Mouse (Mus musculus) hindbrain, embryonic 13.5 days (tissue): ENCODE data around the gene Sytl3. TPM values are rescaled to one million over a fixed set of nuclear protein-coding genes. Genes with fewer than 3 reads are reported as not detected.
"Not testable (repeated sequence)": the region's sequence is repeated elsewhere in the genome, so short reads cannot be mapped to it uniquely, and the experiment has no call there.

Experiments
- ATAC-seq: fragments of 200-750 bp; cut with Nextera tagmentation; 2 replicates; pipeline ENCODE4 v1.8.0; 2017; ENCODE audit warnings: moderate TSS enrichment; ENCODE audit not compliant: low FRiP score
- H3K27ac ChIP-seq: fragments of 300-500 bp; sonication (generic); 2 replicates; pipeline ENCODE4 v1.5.1; 2015; ENCODE audit warnings: inconsistent platforms, mild to moderate bottlenecking, moderate library complexity
- H3K27me3 ChIP-seq: fragments of 300-500 bp; sonication (generic); 2 replicates; pipeline ENCODE4 v1.6.1; 2015; ENCODE audit warnings: mild to moderate bottlenecking, inconsistent platforms
- H3K36me3 ChIP-seq: fragments of 300-500 bp; sonication (generic); 2 replicates; pipeline ENCODE4 v1.6.1; 2015; ENCODE audit warnings: mild to moderate bottlenecking, inconsistent platforms
- H3K4me1 ChIP-seq: fragments of 300-500 bp; sonication (generic); replicated peaks from 2 replicates; pipeline ENCODE4 v1.6.1; 2015; ENCODE audit warnings: inconsistent platforms
- H3K4me2 ChIP-seq: fragments of 300-500 bp; sonication (generic); 2 replicates; pipeline ENCODE4 v1.6.1; 2015; ENCODE audit warnings: inconsistent platforms, mild to moderate bottlenecking, moderate library complexity
- H3K4me3 ChIP-seq: fragments of 300-500 bp; sonication (generic); 2 replicates; pipeline ENCODE4 v1.5.1; 2015; ENCODE audit warnings: mild to moderate bottlenecking, inconsistent platforms
- H3K9ac ChIP-seq: fragments of 300-500 bp; sonication (generic); 2 replicates; pipeline ENCODE4 v1.6.1; 2015; ENCODE audit warnings: mild to moderate bottlenecking, inconsistent platforms
- H3K9me3 ChIP-seq: fragments of 300-500 bp; sonication (generic); 2 replicates; pipeline ENCODE4 v1.6.1; 2016; ENCODE audit warnings: inconsistent platforms
- WGBS: fragments of 180-500 bp; shearing (Covaris S2); methylation state at CpG from one replicate; pipeline ENCODE4 v1.1.7; 2015; 5-methylcytosine and 5-hydroxymethylcytosine counted together
- polyA plus RNA-seq: library from polyadenylated mRNA; unstranded; fragments of >200 nt; fragmentation: Nextera tagmentation; extraction: Ambion mirVana; gene quantifications from 2 replicates; pipeline ENCODE4 v1.2.1, GENCODE M21; 2015

Gene Sytl3
- polyA plus RNA-seq = 0.40 and 0.78 TPM in 2 replicates

GRCm38 (mm10) chr17:6658801-6659200, at the start of gene Sytl3:
Gene Sytl3 (plus strand): TSS chr17:6659093.
- H3K36me3 ChIP-seq, H3K27me3 ChIP-seq, H3K9me3 ChIP-seq, H3K4me3 ChIP-seq, H3K4me1 ChIP-seq, H3K9ac ChIP-seq, ATAC-seq, H3K27ac ChIP-seq, H3K4me2 ChIP-seq: not testable (repeated sequence)
- whole genome bisulfite sequencing = 86% methylated on average over 6 of the region's 7 CpGs

- not testable (repeated sequence) for ATAC-seq, H3K27me3 ChIP-seq, H3K4me2 ChIP-seq, H3K36me3 ChIP-seq, H3K27ac ChIP-seq, H3K9me3 ChIP-seq, H3K4me3 ChIP-seq, H3K9ac ChIP-seq, H3K4me1 ChIP-seq
- 83% methylated on average over 11 of the region's 14 CpGs for WGBS
Observed at GRCm38 (mm10) chr17:6613524-6613923, 45.4 kb upstream of the Sytl3 start.

- not testable (repeated sequence) for H3K9ac ChIP-seq, H3K4me3 ChIP-seq, H3K27ac ChIP-seq, H3K36me3 ChIP-seq, ATAC-seq, H3K4me1 ChIP-seq, H3K4me2 ChIP-seq, H3K27me3 ChIP-seq, H3K9me3 ChIP-seq
- 90% methylated on average over 5 of the region's 9 CpGs for WGBS
Observed at GRCm38 (mm10) chr17:6614316-6614715, 44.6 kb upstream of the Sytl3 start.

- WGBS = 97% methylated on average over 9 of the region's 9 CpGs
- H3K4me1 ChIP-seq = not testable (repeated sequence)
Observed at GRCm38 (mm10) chr17:6616731-6617130, 42.2 kb upstream of the Sytl3 start.

GRCm38 (mm10) chr17:6617689-6618400, 41.0 kb upstream of the Sytl3 start:
- H3K27ac ChIP-seq, H3K4me3 ChIP-seq, H3K4me2 ChIP-seq, H3K4me1 ChIP-seq, H3K9ac ChIP-seq, H3K9me3 ChIP-seq, H3K27me3 ChIP-seq, H3K36me3 ChIP-seq: not testable (repeated sequence)
- WGBS = 56% methylated on average over 8 of the region's 13 CpGs
- ATAC-seq = peak; percentile 48

More at GRCm38 (mm10) chr17:6616731-6617130, 42.2 kb upstream of the Sytl3 start:
- H3K9me3 ChIP-seq, H3K27me3 ChIP-seq, H3K9ac ChIP-seq, H3K4me2 ChIP-seq, H3K4me3 ChIP-seq, H3K27ac ChIP-seq, H3K36me3 ChIP-seq, ATAC-seq: not testable (repeated sequence)

GRCm38 (mm10) chr17:6619271-6619670, 39.6 kb upstream of the Sytl3 start:
- not testable (repeated sequence) for H3K9me3 ChIP-seq, H3K4me3 ChIP-seq, H3K4me1 ChIP-seq, H3K36me3 ChIP-seq, ATAC-seq, H3K27me3 ChIP-seq, H3K9ac ChIP-seq, H3K4me2 ChIP-seq, H3K27ac ChIP-seq
- 88% methylated on average over 5 of the region's 5 CpGs for WGBS

GRCm38 (mm10) chr17:6620035-6620434, 38.9 kb upstream of the Sytl3 start:
- H3K36me3 ChIP-seq, H3K4me2 ChIP-seq, H3K9ac ChIP-seq, H3K27ac ChIP-seq, H3K27me3 ChIP-seq, H3K4me1 ChIP-seq, H3K4me3 ChIP-seq, H3K9me3 ChIP-seq, ATAC-seq: not testable (repeated sequence)
- 83% methylated on average over 6 of the region's 6 CpGs for WGBS

GRCm38 (mm10) chr17:6620730-6621451, 38.0 kb upstream of the Sytl3 start:
- ATAC-seq, H3K27me3 ChIP-seq, H3K4me1 ChIP-seq, H3K4me3 ChIP-seq, H3K9me3 ChIP-seq, H3K27ac ChIP-seq, H3K36me3 ChIP-seq, H3K9ac ChIP-seq, H3K4me2 ChIP-seq: not testable (repeated sequence)
- WGBS = 88% methylated on average over 18 of the region's 20 CpGs

GRCm38 (mm10) chr17:6621976-6622375, 36.9 kb upstream of the Sytl3 start:
- H3K27me3 ChIP-seq, H3K36me3 ChIP-seq, H3K4me1 ChIP-seq, H3K9ac ChIP-seq, ATAC-seq, H3K4me3 ChIP-seq, H3K27ac ChIP-seq, H3K9me3 ChIP-seq, H3K4me2 ChIP-seq: not testable (repeated sequence)
- WGBS = 90% methylated on average over 11 of the region's 12 CpGs

- not testable (repeated sequence) for H3K27me3 ChIP-seq, H3K36me3 ChIP-seq, H3K27ac ChIP-seq, H3K9me3 ChIP-seq, ATAC-seq, H3K4me1 ChIP-seq, H3K4me2 ChIP-seq, H3K4me3 ChIP-seq, H3K9ac ChIP-seq
- 72% methylated on average over 2 of the region's 6 CpGs for WGBS
Observed at GRCm38 (mm10) chr17:6624926-6625558, 33.9 kb upstream of the Sytl3 start.

- not testable (repeated sequence) for H3K27ac ChIP-seq, H3K36me3 ChIP-seq, H3K27me3 ChIP-seq, H3K4me1 ChIP-seq, H3K9ac ChIP-seq, H3K4me3 ChIP-seq, H3K9me3 ChIP-seq, H3K4me2 ChIP-seq, ATAC-seq
- 95% methylated on average over 4 of the region's 4 CpGs for WGBS
Observed at GRCm38 (mm10) chr17:6630398-6630797, 28.5 kb upstream of the Sytl3 start.

- H3K4me2 ChIP-seq, H3K4me1 ChIP-seq, H3K4me3 ChIP-seq, H3K27ac ChIP-seq, H3K9me3 ChIP-seq, H3K9ac ChIP-seq, ATAC-seq, H3K36me3 ChIP-seq, H3K27me3 ChIP-seq: not testable (repeated sequence)
- WGBS = 91% methylated on average over 6 of the region's 6 CpGs
Observed at GRCm38 (mm10) chr17:6632850-6633249, 26.0 kb upstream of the Sytl3 start.

- H3K27ac ChIP-seq, H3K36me3 ChIP-seq, H3K4me2 ChIP-seq, H3K27me3 ChIP-seq, ATAC-seq, H3K4me1 ChIP-seq, H3K9me3 ChIP-seq, H3K9ac ChIP-seq, H3K4me3 ChIP-seq: not testable (repeated sequence)
- 100% methylated on average over 2 of the region's 4 CpGs for WGBS
Observed at GRCm38 (mm10) chr17:6635781-6636180, 23.1 kb upstream of the Sytl3 start.
